Mouse (Mus musculus): Measurements from ENCODE around the gene Trem2.
"Not testable (repeated sequence)": the region's sequence is repeated elsewhere in the genome, so short reads cannot be mapped to it uniquely, and the experiment has no call there.

Gene Trem2

GRCm38 (mm10) chr17:48350681-48351193 lies 4.5 kb downstream of the Trem2 start:
- no peak for DNase-seq (ENCODE audit: low read depth)

- not testable (repeated sequence) for DNase-seq (ENCODE audit: low read depth)
Measured at GRCm38 (mm10) chr17:48352976-48353375, 6.8 kb downstream of the Trem2 start.

- no peak for DNase-seq (ENCODE audit: low read depth)
Measured at GRCm38 (mm10) chr17:48355822-48356221, 9.6 kb downstream of the Trem2 start.

- no peak for DNase-seq (ENCODE audit: low read depth)
Measured at GRCm38 (mm10) chr17:48357892-48358291, 11.7 kb downstream of the Trem2 start.

- DNase-seq (ENCODE audit: low read depth), result no peak
Measured at GRCm38 (mm10) chr17:48359616-48360015, 13.4 kb downstream of the Trem2 start, which contains the start of gene Treml1. TSS of gene Treml1 (plus strand) at chr17:48359916.

GRCm38 (mm10) chr17:48360462-48360861 lies 14.3 kb downstream of the Trem2 start:
- no peak for DNase-seq (ENCODE audit: low read depth)

GRCm38 (mm10) chr17:48362346-48362745 lies 16.1 kb downstream of the Trem2 start:
- no peak for DNase-seq (ENCODE audit: low read depth)

GRCm38 (mm10) chr17:48362966-48363365 lies 16.8 kb downstream of the Trem2 start:
- DNase-seq (ENCODE audit: low read depth), result no peak

- DNase-seq (ENCODE audit: low read depth), result no peak
Measured at GRCm38 (mm10) chr17:48363421-48363965, 17.3 kb downstream of the Trem2 start.

GRCm38 (mm10) chr17:48365511-48366155 lies 19.4 kb downstream of the Trem2 start:
- no peak for DNase-seq (ENCODE audit: low read depth)

GRCm38 (mm10) chr17:48366806-48367205 lies 20.6 kb downstream of the Trem2 start:
- no peak for DNase-seq (ENCODE audit: low read depth)

GRCm38 (mm10) chr17:48371621-48372020 lies 25.4 kb downstream of the Trem2 start:
- DNase-seq (ENCODE audit: low read depth), result no peak

GRCm38 (mm10) chr17:48372987-48373386 lies 26.8 kb downstream of the Trem2 start:
- no peak for DNase-seq (ENCODE audit: low read depth)

- DNase-seq (ENCODE audit: low read depth), result no peak
Measured at GRCm38 (mm10) chr17:48376102-48376501, 29.9 kb downstream of the Trem2 start.

- DNase-seq (ENCODE audit: low read depth), result no peak
Measured at GRCm38 (mm10) chr17:48379050-48379449, 32.8 kb downstream of the Trem2 start.

GRCm38 (mm10) chr17:48385786-48386461 lies 39.7 kb downstream of the Trem2 start:
- DNase-seq (ENCODE audit: low read depth), result no peak

GRCm38 (mm10) chr17:48388666-48389065 lies 42.5 kb downstream of the Trem2 start:
- DNase-seq (ENCODE audit: low read depth), result no peak

- DNase-seq (ENCODE audit: low read depth), result no peak
Measured at GRCm38 (mm10) chr17:48389442-48389841, 43.2 kb downstream of the Trem2 start.

- DNase-seq (ENCODE audit: low read depth), result no peak
Measured at GRCm38 (mm10) chr17:48391446-48391845, 45.2 kb downstream of the Trem2 start.

GRCm38 (mm10) chr17:48392616-48393015 lies 46.4 kb downstream of the Trem2 start:
- DNase-seq (ENCODE audit: low read depth), result no peak

GRCm38 (mm10) chr17:48401710-48402109 lies 55.5 kb downstream of the Trem2 start:
- DNase-seq (ENCODE audit: low read depth), result no peak

- DNase-seq (ENCODE audit: low read depth), result no peak
Measured at GRCm38 (mm10) chr17:48402751-48403150, 56.5 kb downstream of the Trem2 start.
